Mouse (Mus musculus) stomach, postnatal 0 days (tissue): ENCODE measurements around the gene C9. TPM values are rescaled to one million over a fixed set of nuclear protein-coding genes. Genes with fewer than 3 reads are reported as not detected.

Source experiments
- ATAC-seq: fragments of 200-750 bp; cut with Nextera tagmentation; 2 replicates; pipeline ENCODE4 v1.8.0; 2017; ENCODE audit not compliant: low FRiP score, low TSS enrichment
- DNase-seq: peaks from one replicate; pipeline ENCODE4 v3.0.0-alpha.2; 2016; ENCODE audit warnings: low spot score
- H3K27ac ChIP-seq: fragments of 300-500 bp; sonication (generic); replicated peaks from 2 replicates; pipeline ENCODE4 v1.5.1; 2014; ENCODE audit warnings: mild to moderate bottlenecking, control low read depth
- H3K27me3 ChIP-seq: fragments of 300-500 bp; sonication (generic); 2 replicates; pipeline ENCODE4 v1.6.1; 2014; ENCODE audit warnings: low read length; ENCODE audit not compliant: control insufficient read depth, insufficient read depth
- H3K36me3 ChIP-seq: fragments of 300-500 bp; sonication (generic); 2 replicates; pipeline ENCODE4 v1.6.1; 2014; ENCODE audit warnings: low read length, mixed read lengths; ENCODE audit not compliant: control insufficient read depth, insufficient read depth
- H3K4me1 ChIP-seq: fragments of 300-500 bp; sonication (generic); replicated peaks from 2 replicates; pipeline ENCODE4 v1.6.1; 2014; ENCODE audit warnings: antibody characterized with exemption; ENCODE audit not compliant: control insufficient read depth, insufficient read depth
- H3K4me2 ChIP-seq: fragments of 300-500 bp; sonication (generic); replicated peaks from 2 replicates; pipeline ENCODE4 v1.6.1; 2014; ENCODE audit warnings: low read depth, mild to moderate bottlenecking, control low read depth, moderate library complexity
- H3K4me3 ChIP-seq: fragments of 300-500 bp; sonication (generic); 2 replicates; pipeline ENCODE4 v1.5.1; 2014; ENCODE audit warnings: low read depth, low read length, control low read depth
- H3K9ac ChIP-seq: fragments of 300-500 bp; sonication (generic); 2 replicates; pipeline ENCODE4 v1.6.1; 2014; ENCODE audit warnings: mild to moderate bottlenecking, low read length, control low read depth, mixed read lengths
- H3K9me3 ChIP-seq: fragments of 300-500 bp; sonication (generic); 2 replicates; pipeline ENCODE4 v1.6.1; 2016; ENCODE audit warnings: low read length; ENCODE audit not compliant: control insufficient read depth
- CTCF ChIP-seq: IDR thresholded peaks from 2 replicates; pipeline ENCODE4 v1.5.1; 2016; ENCODE audit warnings: antibody characterized with exemption, low read depth, mild to moderate bottlenecking, moderate library complexity
- EP300 ChIP-seq: optimal IDR thresholded peaks from 2 replicates; pipeline ENCODE3; 2016; ENCODE audit warnings: antibody characterized with exemption
- WGBS: fragments of 180-500 bp; shearing (Covaris S2); extraction: QIAGEN DNeasy Blood & Tissue Kit; methylation state at CpG from one replicate; pipeline ENCODE4 v1.1.7; 2014; 5-methylcytosine and 5-hydroxymethylcytosine counted together
- polyA plus RNA-seq: library from polyadenylated mRNA; unstranded; fragments of >200 nt; fragmentation: Nextera tagmentation; extraction: Ambion mirVana; gene quantifications from 2 replicates; pipeline ENCODE4 v1.2.1, GENCODE M21; 2015

The C9 gene
- polyA plus RNA-seq, 1 experiment from 2014 or later, result not detected

DNA sequence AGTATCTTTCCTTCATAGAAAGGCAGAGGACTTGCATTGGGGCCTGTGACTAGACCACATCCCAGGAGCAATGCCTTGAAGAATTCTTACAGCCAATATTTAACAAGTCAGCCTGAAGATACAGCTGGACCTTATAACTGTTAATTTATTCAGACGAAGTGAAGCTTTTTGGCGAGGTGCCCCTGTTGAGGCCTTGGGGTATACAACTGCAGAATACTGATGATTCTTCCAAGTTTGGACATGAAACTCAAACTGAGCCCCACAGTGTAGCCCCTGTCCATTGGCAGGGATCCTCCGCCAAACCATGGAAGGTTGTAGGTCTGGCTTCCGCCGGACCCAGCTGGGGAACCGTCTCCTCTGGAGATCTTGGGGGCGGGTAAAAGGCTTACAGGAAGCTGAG lies 12.7 kb upstream of the C9 start:
- peak overlapping the region; percentile 61; the same call in 1 of the 2 replicates for H3K27ac ChIP-seq
- H3K4me3 ChIP-seq, result no peak overlapping the region
- no peak overlapping the region for H3K4me2 ChIP-seq
- DNase-seq (peak; percentile 15), ATAC-seq (peak; percentile 59; the same call in 1 of the 2 replicates)
- TF ChIP-seq CTCF, result no peak
- TF ChIP-seq EP300, result no peak
- H3K9me3 ChIP-seq, result no peaks in the 10 kb centered on the region
- no peaks in the 10 kb centered on the region for H3K4me1 ChIP-seq
- no peaks in the 10 kb centered on the region for H3K36me3 ChIP-seq
- no peak overlapping the region for H3K9ac ChIP-seq
- WGBS, result 48% methylated on average over 7 of the region's 7 CpGs
- H3K27me3 ChIP-seq, result no peaks in the 10 kb centered on the region

DNA sequence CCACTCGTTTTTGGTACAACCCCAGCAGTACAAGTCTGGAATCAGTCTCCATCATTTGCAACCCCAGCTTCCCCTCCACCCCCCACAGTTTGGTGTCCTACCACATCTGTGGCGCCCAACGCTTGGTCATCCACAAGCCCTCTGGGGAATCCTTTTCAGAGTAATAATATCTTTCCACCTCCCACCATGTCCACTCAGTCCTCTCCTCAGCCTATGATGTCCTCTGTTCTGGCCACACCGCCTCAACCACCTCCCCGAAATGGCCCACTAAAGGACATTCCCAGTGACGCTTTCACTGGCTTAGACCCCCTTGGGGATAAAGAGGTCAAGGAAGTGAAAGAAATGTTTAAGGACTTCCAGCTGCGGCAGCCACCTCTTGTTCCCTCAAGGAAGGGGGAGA lies 9.8 kb upstream of the C9 start:
- TF ChIP-seq CTCF, result no peak
- TF ChIP-seq EP300, result no peak
- Histone ChIP-seq H3K4me2 (no peak overlapping the region), H3K27me3 (no peaks in the 10 kb centered on the region), H3K27ac (no peak overlapping the region), H3K9me3 (no peaks in the 10 kb centered on the region), H3K4me3 (no peak overlapping the region), H3K9ac (no peak overlapping the region), H3K36me3 (no peaks in the 10 kb centered on the region), H3K4me1 (no peaks in the 10 kb centered on the region)
- DNase-seq (no peak), ATAC-seq (no peak)
- WGBS, result 84% methylated on average over 7 of the region's 7 CpGs

DNA sequence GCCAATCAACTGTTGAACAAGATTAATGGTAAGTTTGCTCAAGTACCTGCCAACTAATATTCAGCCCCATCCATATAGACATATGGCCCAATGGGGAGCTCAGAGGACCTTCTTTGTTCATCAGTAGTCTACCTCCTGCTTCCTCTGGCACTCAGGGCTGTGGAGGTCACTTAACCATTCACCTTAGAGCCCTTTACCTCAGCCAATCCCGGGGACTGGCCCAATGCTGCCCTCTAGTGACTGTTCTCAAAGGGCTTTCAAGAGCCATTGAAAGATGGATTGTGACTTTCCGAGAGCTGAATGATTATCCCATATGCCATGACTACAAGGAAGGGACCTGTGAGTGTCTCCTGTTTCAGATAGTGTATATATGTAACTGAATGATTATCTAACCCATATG lies 9.4 kb upstream of the C9 start:
- TF ChIP-seq EP300 (no peak), CTCF (peak; percentile 75)
- no peaks in the 10 kb centered on the region for H3K4me1 ChIP-seq
- DNase-seq, result peak; percentile 20

DNA sequence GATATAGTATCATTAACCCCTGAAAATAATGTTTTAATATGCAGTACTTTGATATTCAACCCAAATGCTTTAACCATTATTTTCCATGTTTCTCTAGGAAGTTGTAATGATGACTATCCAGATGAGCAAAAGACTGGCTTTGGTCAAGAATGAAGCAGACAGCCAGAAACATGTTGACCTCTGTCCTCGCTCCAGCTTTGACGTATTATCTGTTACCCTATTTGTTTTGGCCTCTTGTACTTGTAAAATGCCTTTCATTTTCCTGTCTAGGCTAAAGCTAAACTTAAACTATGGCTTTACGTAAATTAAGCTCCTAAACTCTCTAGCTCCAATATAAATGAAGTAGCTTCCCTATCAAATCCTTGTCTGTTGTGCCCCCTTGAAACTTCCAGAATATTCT lies 6.4 kb upstream of the C9 start:
- no peak overlapping the region for H3K4me2 ChIP-seq
- H3K4me3 ChIP-seq, result no peak overlapping the region
- DNase-seq (no peak), ATAC-seq (no peak)
- no peak for TF ChIP-seq CTCF
- H3K27ac ChIP-seq, result no peak overlapping the region
- no peaks in the 10 kb centered on the region for H3K36me3 ChIP-seq
- H3K9ac ChIP-seq, result no peak overlapping the region
- no peaks in the 10 kb centered on the region for H3K27me3 ChIP-seq
- H3K9me3 ChIP-seq, result no peaks in the 10 kb centered on the region
- 61% methylated on average over 3 of the region's 3 CpGs for WGBS
- no peaks in the 10 kb centered on the region for H3K4me1 ChIP-seq

More for the DNA sequence above, 9.4 kb upstream of the C9 start:
- H3K27me3 ChIP-seq, result no peaks in the 10 kb centered on the region
- H3K27ac ChIP-seq, result no peak overlapping the region
- no peaks in the 10 kb centered on the region for H3K36me3 ChIP-seq
- no peak overlapping the region for H3K4me3 ChIP-seq
- no peak for ATAC-seq
- H3K4me2 ChIP-seq, result no peak overlapping the region
- WGBS, result 51% methylated on average over 2 of the region's 2 CpGs
- H3K9ac ChIP-seq, result no peak overlapping the region
- no peaks in the 10 kb centered on the region for H3K9me3 ChIP-seq

- Histone ChIP-seq H3K9ac (no peak overlapping the region), H3K9me3 (no peaks in the 10 kb centered on the region), H3K27me3 (no peaks in the 10 kb centered on the region), H3K4me1 (no peaks in the 10 kb centered on the region), H3K4me2 (no peak overlapping the region), H3K4me3 (no peak overlapping the region), H3K27ac (no peak overlapping the region), H3K36me3 (no peaks in the 10 kb centered on the region)
- 66% methylated on average over 2 of the region's 2 CpGs for WGBS
- TF ChIP-seq CTCF (no peak), EP300 (no peak)
- no peak for ATAC-seq
- DNase-seq, result no peak
Observed at GRCm38 (mm10) chr15:6444452-6444851, 675 bp upstream of the C9 start.

GRCm38 (mm10) chr15:6446181-6446580 lies 1.1 kb downstream of the C9 start:
- no peaks in the 10 kb centered on the region for H3K9me3 ChIP-seq
- H3K9ac ChIP-seq, result no peak overlapping the region
- H3K4me2 ChIP-seq, result no peak overlapping the region
- no peaks in the 10 kb centered on the region for H3K27me3 ChIP-seq
- no peaks in the 10 kb centered on the region for H3K36me3 ChIP-seq
- no peak for DNase-seq
- H3K4me1 ChIP-seq, result no peaks in the 10 kb centered on the region
- ATAC-seq, result no peak
- no peak overlapping the region for H3K4me3 ChIP-seq
- WGBS, result 77% methylated on average over 1 of the region's 1 CpGs
- TF ChIP-seq EP300 (no peak), CTCF (no peak)
- H3K27ac ChIP-seq, result no peak overlapping the region
